Mouse (Mus musculus) kidney, postnatal 0 days (tissue): ENCODE data around the gene Cutc. TPM values are rescaled to one million over a fixed set of nuclear protein-coding genes. Genes with fewer than 3 reads are reported as not detected.

Source experiments
- ATAC-seq: fragments of 200-750 bp; cut with Nextera tagmentation; replicated peaks from 2 replicates; pipeline ENCODE4 v1.8.0; 2017; ENCODE audit warnings: low read depth, moderate number of reproducible peaks, moderate TSS enrichment, moderate library complexity; ENCODE audit not compliant: low FRiP score
- DNase-seq: peaks from one replicate; pipeline ENCODE4 v3.0.0-alpha.2; 2016; ENCODE audit warnings: low spot score
- H3K27ac ChIP-seq: fragments of 300-500 bp; sonication (generic); 2 replicates; pipeline ENCODE4 v1.5.1; 2014; ENCODE audit warnings: mild to moderate bottlenecking
- H3K27me3 ChIP-seq: fragments of 300-500 bp; sonication (generic); 2 replicates; pipeline ENCODE4 v1.6.1; 2014; ENCODE audit warnings: low read length, mixed read lengths; ENCODE audit not compliant: insufficient read depth
- H3K36me3 ChIP-seq: fragments of 300-500 bp; sonication (generic); 2 replicates; pipeline ENCODE4 v1.6.1; 2014; ENCODE audit warnings: low read length, mixed read lengths; ENCODE audit not compliant: insufficient read depth
- H3K4me1 ChIP-seq: fragments of 300-500 bp; sonication (generic); replicated peaks from 2 replicates; pipeline ENCODE4 v1.6.1; 2014; ENCODE audit warnings: antibody characterized with exemption, low read length, mixed read lengths; ENCODE audit not compliant: insufficient read depth
- H3K4me2 ChIP-seq: fragments of 300-500 bp; sonication (generic); 2 replicates; pipeline ENCODE4 v1.6.1; 2014; ENCODE audit warnings: mild to moderate bottlenecking, low read length, moderate library complexity, mixed read lengths
- H3K4me3 ChIP-seq: fragments of 300-500 bp; sonication (generic); replicated peaks from 2 replicates; pipeline ENCODE4 v1.5.1; 2014; ENCODE audit warnings: low read depth, low read length
- H3K9ac ChIP-seq: fragments of 300-500 bp; sonication (generic); 2 replicates; pipeline ENCODE4 v1.6.1; 2014; ENCODE audit warnings: low read depth, low read length
- H3K9me3 ChIP-seq: fragments of 300-500 bp; sonication (generic); replicated peaks from 2 replicates; pipeline ENCODE4 v1.6.1; 2016; ENCODE audit warnings: low read length, inconsistent platforms, mixed read lengths
- CTCF ChIP-seq: IDR thresholded peaks from 2 replicates; pipeline ENCODE4 v1.5.1; 2016; ENCODE audit warnings: antibody characterized with exemption, low read depth, mild to moderate bottlenecking, moderate library complexity
- WGBS: fragments of 180-500 bp; shearing (Covaris S2); extraction: QIAGEN DNeasy Blood & Tissue Kit; methylation state at CpG from one replicate; pipeline ENCODE4 v1.1.7; 2014; 5-methylcytosine and 5-hydroxymethylcytosine counted together
- polyA plus RNA-seq: library from polyadenylated mRNA; unstranded; fragments of >200 nt; fragmentation: Nextera tagmentation; extraction: Ambion mirVana; gene quantifications from 2 replicates; pipeline ENCODE4 v1.2.1, GENCODE M21; 2015

Gene Cutc
- polyA plus RNA-seq, 1 experiment from 2014 or later: 24.9 TPM

- no peak overlapping the region for H3K4me3 ChIP-seq
- TF ChIP-seq CTCF: no peak
- ATAC-seq: no peak
Measured at GRCm38 (mm10) chr19:43815661-43816414, 63.0 kb downstream of the Cutc start.

More at GRCm38 (mm10) chr19:43815661-43816414, 63.0 kb downstream of the Cutc start:
- Histone ChIP-seq H3K4me1 (no peaks in the 10 kb centered on the region), H3K27me3 (no peaks in the 10 kb centered on the region), H3K36me3 (no peaks in the 10 kb centered on the region), H3K9me3 (no peaks in the 10 kb centered on the region), H3K9ac (no peak overlapping the region), H3K4me2 (peak overlapping the region; percentile 25), H3K27ac (no peak overlapping the region)
- no peak for DNase-seq
- WGBS: 58% methylated on average over 14 of the region's 14 CpGs

Other genes starting within 250 kb of the Cutc start
- 86.6 and 93.6 TPM in 2 replicates for gene Got1, start 228.4 kb upstream of the Cutc start, polyA plus RNA-seq
- gene Nkx2-3, start 140.7 kb upstream of the Cutc start, polyA plus RNA-seq: not detected in 2 replicates
- 13.5 and 17.1 TPM in 2 replicates for gene Slc25a28, start 78.1 kb upstream of the Cutc start, polyA plus RNA-seq
- 11.3 and 12.0 TPM in 2 replicates for gene Entpd7, start 63.3 kb upstream of the Cutc start, polyA plus RNA-seq
- gene Cox15, start within 50 bp of the Cutc start, polyA plus RNA-seq: 6.4 and 7.7 TPM in 2 replicates
- 7.4 and 7.9 TPM in 2 replicates for gene Abcc2, start 29.2 kb downstream of the Cutc start, polyA plus RNA-seq
- gene Dnmbp, start 187.2 kb downstream of the Cutc start, polyA plus RNA-seq: 19.2 and 20.7 TPM in 2 replicates
- gene Cpn1, start 233.6 kb downstream of the Cutc start, polyA plus RNA-seq: 82.1 and 94.2 TPM in 2 replicates